Mouse (Mus musculus): ENCODE data around the gene Gabrg3.

Gene Gabrg3

GRCm38 (mm10) chr7:57312018-57312417, 75.0 kb downstream of the Gabrg3 start:
- no peak for DNase-seq (ENCODE audit: low read depth, low spot score)

- no peak for DNase-seq (ENCODE audit: low read depth, low spot score)
These were observed 79.7 kb downstream of the Gabrg3 start for GRCm38 (mm10) chr7:57307337-57307736.

- no peak for DNase-seq (ENCODE audit: low read depth, low spot score)
These were observed 90.3 kb downstream of the Gabrg3 start for GRCm38 (mm10) chr7:57296639-57297038.

GRCm38 (mm10) chr7:57294127-57294526, 92.9 kb downstream of the Gabrg3 start:
- DNase-seq (ENCODE audit: low read depth, low spot score): no peak

GRCm38 (mm10) chr7:57293564-57293963, 93.4 kb downstream of the Gabrg3 start:
- no peak for DNase-seq (ENCODE audit: low read depth, low spot score)

- DNase-seq (ENCODE audit: low read depth, low spot score): no peak
These were observed 103.8 kb downstream of the Gabrg3 start for GRCm38 (mm10) chr7:57283186-57283585.

- no peak for DNase-seq (ENCODE audit: low read depth, low spot score)
These were observed 108.1 kb downstream of the Gabrg3 start for GRCm38 (mm10) chr7:57278841-57279240.

- DNase-seq (ENCODE audit: low read depth, low spot score): no peak
These were observed 126.8 kb downstream of the Gabrg3 start for GRCm38 (mm10) chr7:57260201-57260600.

GRCm38 (mm10) chr7:57258893-57259574, 128.0 kb downstream of the Gabrg3 start:
- DNase-seq (ENCODE audit: low read depth, low spot score): no peak

- no peak for DNase-seq (ENCODE audit: low read depth, low spot score)
These were observed 143.0 kb downstream of the Gabrg3 start for GRCm38 (mm10) chr7:57243981-57244380.

- no peak for DNase-seq (ENCODE audit: low read depth, low spot score)
These were observed 172.9 kb downstream of the Gabrg3 start for GRCm38 (mm10) chr7:57214119-57214518.

- DNase-seq (ENCODE audit: low read depth, low spot score): no peak
These were observed 201.0 kb downstream of the Gabrg3 start for GRCm38 (mm10) chr7:57186015-57186414.

GRCm38 (mm10) chr7:57175891-57176545, 211.0 kb downstream of the Gabrg3 start:
- peak; percentile 82 for DNase-seq (ENCODE audit: low read depth, low spot score)

- DNase-seq (ENCODE audit: low read depth, low spot score): no peak
These were observed 220.1 kb downstream of the Gabrg3 start for GRCm38 (mm10) chr7:57166931-57167330.

- no peak for DNase-seq (ENCODE audit: low read depth, low spot score)
These were observed 228.8 kb downstream of the Gabrg3 start for GRCm38 (mm10) chr7:57158211-57158610.

GRCm38 (mm10) chr7:57153743-57154142, 233.2 kb downstream of the Gabrg3 start:
- DNase-seq (ENCODE audit: low read depth, low spot score): no peak

GRCm38 (mm10) chr7:57150768-57151167, 236.2 kb downstream of the Gabrg3 start:
- no peak for DNase-seq (ENCODE audit: low read depth, low spot score)

- DNase-seq (ENCODE audit: low read depth, low spot score): no peak
These were observed 248.8 kb downstream of the Gabrg3 start for GRCm38 (mm10) chr7:57138072-57138704.

- DNase-seq (ENCODE audit: low read depth, low spot score): peak; percentile 6
These were observed 254.0 kb downstream of the Gabrg3 start for GRCm38 (mm10) chr7:57133009-57133408.

- no peak for DNase-seq (ENCODE audit: low read depth, low spot score)
These were observed 254.5 kb downstream of the Gabrg3 start for GRCm38 (mm10) chr7:57132471-57132870.

- DNase-seq (ENCODE audit: low read depth, low spot score): no peak
These were observed 286.9 kb downstream of the Gabrg3 start for GRCm38 (mm10) chr7:57100065-57100464.

- peak; percentile 70 for DNase-seq (ENCODE audit: low read depth, low spot score)
These were observed 304.9 kb downstream of the Gabrg3 start for GRCm38 (mm10) chr7:57082071-57082470.
